Mouse (Mus musculus) adrenal gland, adult 2 months (tissue): Measurements from ENCODE around the gene Utp20. TPM values are rescaled to one million over a fixed set of nuclear protein-coding genes. Genes with fewer than 3 reads are reported as not detected.
"Not testable (repeated sequence)": the region's sequence is repeated elsewhere in the genome, so short reads cannot be mapped to it uniquely, and the experiment has no call there.

ENCODE experiments used
- DNase-seq: peaks from one replicate; pipeline ENCODE4 v3.0.0; 2021
- long read RNA-seq: library from polyadenylated mRNA; stranded (forward); transcript quantifications from one replicate; pipeline ENCODE4 v2.0.0, GENCODE M21; 2021
- polyA plus RNA-seq: library from polyadenylated mRNA; depleted of rRNA; stranded (reverse); fragments of >200 nt; gene quantifications from 2 replicates; pipeline ENCODE4 v1.2.3, GENCODE M21; 2012; rRNA removed
- total RNA-seq, 2 experiments: library from RNA; stranded (reverse); gene quantifications; 2 replicates each; pipeline ENCODE4 v1.2.3; 2021

Utp20 gene
- total RNA-seq (10 to 100 TPM; 18.5 to 26.3 TPM), polyA plus RNA-seq (1.8 and 2.9 TPM in 2 replicates)
- long read RNA-seq, partial matches to known transcripts: 3 of 3 reads
- long read RNA-seq, other reads (novel, unspliced or antisense): 0 of 3 reads

DNA sequence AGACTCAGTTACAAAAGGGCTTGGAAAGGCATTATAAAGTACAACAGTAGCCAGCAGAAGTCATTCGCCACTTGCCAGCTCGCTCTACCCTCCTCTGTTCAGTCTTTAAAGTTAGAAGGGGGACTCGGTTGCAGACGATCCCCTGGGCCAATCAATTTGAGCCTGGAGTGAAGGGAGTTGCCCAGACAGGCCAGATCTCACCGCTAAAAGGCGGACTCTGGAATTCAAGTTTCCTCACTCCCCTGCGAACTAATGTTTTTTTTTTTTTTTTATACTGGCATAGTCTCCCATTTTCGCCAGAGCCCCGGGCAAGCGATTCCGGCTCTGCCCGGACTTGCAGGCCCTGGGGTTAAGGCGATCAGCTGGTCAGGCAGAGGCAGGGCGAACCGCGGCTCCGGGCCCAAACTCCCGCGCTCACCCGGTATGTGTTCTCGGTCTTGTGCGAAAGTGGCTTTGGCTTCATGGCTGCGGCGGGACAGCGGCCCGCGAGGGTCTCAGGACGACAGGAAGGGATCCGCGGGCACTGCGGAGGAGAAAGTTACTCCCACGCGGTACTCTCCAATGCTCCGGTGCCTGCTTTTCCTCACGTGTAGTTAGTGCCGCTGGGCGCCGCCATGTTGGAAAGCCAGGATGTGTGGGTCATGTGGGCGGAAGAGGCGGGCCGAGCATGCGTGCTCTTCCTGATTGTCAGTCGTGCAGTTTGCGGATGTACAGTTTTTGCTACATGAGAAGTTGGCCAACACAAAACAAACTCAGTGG, at the start of gene Utp20:
TSS of gene Utp20 (minus strand) at position 617 of the 759 bp plus-strand sequence.
- peak; percentile 87 for DNase-seq

DNA sequence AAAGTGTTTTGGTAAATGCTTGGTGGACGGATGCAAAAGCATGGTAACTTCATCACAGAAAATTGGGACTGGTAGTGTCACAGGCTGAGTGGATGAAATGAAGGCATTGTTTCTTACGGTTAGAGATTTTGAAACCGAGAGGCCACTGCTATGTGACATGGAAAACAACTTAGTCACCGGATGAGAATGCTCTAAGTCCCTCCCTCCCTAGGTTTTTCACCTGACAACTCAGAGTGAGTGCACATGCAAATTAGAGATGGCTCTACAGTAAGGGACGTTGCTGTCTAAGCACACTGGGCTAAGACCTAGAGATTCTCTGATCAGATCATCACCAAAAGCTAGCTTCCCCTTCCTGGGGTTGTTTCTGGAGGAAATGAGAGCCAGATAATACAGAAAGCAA, 48.3 kb upstream of the Utp20 start:
- DNase-seq: no peak

DNA sequence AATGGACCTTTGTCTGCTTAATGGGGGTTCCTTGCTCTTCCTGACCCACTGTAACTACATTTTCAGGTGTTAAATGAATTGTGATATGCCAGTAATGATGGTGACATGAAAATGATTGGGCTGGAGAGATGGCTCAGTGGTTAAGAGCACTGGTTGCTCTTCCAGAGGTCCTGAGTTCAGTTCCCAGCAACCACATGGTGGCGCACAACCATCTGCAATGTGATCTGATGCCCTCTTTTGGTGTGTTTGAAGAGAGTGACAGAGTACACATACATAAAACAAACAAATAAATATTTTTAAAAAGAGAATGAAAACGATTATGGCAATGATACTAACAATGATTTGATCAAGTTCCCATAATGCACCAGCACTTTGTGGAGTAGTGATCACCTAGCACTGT, 39.4 kb upstream of the Utp20 start:
- DNase-seq: peak; percentile 23

DNA sequence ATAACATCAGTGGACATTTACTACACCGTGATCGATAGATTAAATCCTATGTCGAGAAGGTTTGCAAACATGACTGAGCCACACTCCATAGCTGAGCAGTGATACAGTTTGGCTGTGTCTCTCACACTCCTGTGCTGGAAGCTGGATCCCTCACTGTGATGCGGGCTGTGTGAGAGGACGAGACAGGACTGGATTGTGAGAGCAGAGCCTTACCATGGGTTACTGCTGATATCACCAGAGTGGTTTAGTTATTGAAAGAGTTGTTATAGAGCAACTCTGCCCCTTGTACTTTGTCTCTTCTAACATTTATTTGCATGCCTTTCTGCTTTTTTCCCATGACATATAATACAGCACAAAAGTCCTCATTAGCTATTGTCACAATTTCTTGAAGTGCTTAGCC, 35.7 kb upstream of the Utp20 start:
- DNase-seq: no peak

DNA sequence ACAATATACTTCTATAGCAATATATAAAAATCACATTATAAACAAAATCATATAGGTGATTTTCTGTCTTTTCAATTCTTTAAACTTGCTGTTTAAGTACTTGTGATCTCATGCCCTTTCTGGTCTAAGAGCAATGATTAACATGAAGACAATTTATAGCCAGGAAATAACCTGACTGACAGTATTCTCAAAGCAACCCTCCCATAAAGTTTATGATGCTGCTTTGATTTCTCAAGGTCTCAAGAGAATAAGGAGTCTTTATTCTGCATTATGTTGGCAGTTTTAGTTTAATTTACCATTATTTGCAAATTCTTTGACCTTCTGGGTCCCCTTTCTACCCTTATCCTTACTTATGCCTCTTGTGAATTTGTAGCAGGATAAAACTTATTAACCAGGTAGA, 34.8 kb upstream of the Utp20 start:
- no peak for DNase-seq

DNA sequence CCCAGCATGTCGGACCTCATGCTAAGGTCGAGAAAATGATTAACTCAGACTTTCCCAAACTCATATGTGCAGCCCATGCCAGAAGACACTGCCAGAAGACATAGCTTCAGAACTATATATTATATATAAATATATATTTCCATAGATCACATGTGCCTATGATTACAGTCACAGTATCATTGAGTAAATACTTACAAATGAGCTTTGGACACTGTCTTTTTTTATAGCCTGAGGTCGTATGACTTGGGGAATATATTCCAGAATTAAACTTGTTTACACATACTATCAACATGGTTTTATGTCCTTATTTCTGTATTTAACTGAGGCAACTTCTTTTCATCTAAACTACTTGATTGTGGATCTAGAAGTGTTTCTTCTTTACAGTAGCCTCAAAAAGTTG, 34.3 kb upstream of the Utp20 start:
- no peak for DNase-seq

DNA sequence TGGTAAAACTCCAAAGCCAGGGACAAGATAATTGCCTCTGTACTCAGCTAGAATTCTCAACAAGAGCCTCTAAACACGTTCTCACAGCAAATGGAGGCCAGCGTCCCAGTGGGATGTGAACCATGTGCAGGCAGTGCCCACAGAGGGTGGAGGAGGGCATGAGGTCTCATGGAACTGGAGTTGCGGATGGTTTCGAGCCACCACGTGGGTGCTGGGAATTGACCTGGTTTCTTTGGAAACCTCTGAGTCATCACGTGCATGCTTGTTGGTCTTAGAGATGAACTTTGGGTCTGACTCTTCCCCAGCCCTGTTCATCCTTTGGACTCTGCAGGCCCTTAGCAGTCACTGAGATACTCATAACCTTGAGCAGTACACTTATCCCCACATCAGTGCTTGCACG, 26.7 kb upstream of the Utp20 start:
- no peak for DNase-seq

DNA sequence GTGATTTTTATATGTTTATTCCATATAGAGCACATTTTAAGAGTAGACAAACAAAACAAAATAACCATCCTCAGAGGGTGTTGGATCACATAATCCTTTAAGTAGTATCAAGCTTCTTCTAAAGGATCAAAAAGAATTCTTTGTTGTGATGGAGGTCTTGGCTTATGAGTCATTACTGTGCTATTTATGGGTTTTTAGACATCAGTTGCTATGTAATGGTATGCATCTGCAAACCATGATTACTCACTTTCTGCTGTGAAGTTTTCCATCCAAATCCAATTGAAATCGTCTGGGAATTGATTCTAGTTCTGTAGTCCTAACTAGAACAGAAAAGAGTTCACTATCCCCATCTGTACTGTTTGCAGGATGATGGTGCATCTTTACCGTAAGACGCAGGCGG, 23.4 kb upstream of the Utp20 start:
- no peak for DNase-seq

DNA sequence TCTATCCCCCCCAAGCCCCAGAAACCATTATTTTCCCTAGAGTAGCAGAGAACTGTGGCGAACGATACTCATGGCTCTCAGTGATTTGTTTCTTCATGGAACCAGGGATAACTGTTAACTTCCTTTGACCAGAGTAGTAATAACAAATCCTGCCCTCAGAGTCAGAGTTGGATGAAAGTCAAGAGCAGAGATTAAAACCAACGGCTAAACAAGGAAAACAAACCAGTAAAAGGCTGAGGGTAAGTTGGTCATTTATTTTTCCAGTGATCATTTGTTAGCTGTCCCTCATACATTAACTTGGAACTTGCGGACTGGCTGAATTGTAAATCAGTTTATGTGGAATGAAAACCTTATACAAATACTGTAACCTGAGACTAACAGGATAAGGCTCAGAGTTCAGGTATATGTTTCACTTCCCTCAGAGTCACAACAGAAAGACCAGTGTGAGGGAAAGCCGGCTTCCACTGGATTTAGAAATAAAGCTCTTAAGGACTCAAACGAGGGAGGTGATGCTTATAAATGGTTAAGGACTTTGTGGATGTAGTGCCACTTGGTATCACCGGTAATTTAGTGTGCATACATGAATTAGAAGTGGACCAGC, 22.4 kb upstream of the Utp20 start:
- no peak for DNase-seq

DNA sequence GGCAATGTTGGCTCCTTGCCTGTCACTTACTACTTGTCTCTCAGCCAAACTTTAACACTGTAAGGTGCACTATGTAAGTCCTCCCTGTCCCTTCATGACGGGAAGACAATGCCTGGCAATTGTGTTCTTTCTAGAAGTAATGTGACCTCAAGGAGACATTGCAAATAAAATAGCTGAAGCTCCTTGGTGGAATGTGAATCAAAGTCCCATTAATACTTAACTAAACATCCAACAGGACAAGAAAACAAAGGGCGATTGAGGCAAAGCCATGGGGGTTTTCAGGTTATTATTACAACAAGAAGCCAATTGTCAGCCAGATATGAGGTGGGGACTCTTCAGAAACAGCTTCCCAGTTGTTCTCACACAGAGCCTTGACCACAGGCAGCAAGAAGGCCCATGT, 7.6 kb upstream of the Utp20 start:
- no peak for DNase-seq

DNA sequence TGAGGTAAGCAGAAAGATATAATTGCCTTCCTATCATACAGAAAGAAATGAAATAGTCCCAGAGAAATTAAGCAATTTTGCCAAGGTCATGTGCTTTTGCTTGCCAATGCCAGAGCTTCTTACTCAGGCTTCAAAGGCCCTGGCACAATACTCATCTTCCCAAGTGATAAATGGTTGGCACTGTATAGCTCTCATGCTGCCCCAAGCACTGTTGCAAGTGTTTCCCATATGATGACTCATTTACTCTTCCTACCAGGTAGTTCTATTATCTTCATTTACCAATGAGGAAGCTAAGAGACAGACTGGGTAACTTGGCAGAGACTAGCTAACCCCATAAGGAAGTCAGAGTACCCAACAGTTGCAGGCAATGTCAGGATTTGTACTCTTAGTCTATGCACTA, 1.8 kb upstream of the Utp20 start:
- DNase-seq: peak; percentile 66

DNA sequence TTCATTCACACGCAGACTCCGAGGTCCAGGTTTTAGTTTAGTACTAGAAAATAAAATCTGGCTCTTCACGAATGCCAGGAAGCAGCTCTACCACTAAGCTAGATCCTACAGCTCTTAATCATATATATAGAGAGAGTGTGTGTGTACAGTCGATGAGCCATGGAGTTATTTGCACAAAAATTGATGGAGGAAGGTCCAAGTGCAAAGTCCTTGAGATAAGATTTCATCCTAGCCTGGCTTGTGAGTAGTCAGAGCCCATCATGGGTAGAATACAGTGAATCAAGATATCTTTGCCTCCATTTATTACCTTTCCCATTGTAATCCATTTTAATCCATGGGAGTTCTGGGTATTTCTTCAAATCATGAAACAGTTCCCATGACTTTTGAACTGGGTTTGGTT, 992 bp upstream of the Utp20 start:
- DNase-seq: no peak

DNA sequence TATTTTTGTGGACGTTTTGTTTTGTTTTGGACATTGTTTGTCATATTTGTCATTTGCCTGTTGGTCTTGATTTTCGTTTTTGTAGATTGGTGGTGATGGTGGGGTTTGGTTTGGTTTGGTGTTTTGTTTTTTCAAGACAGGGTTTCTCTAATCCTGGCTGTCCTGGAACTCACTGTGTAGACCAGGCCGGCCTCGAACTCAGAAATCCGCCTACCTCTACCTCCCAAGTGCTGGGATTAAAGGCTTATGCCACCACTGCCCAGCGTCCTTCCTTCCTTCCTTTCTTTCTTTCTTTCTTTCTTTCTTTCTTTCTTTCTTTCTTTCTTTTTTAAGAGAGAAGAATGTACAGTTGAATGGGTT, 323 bp upstream of the Utp20 start:
- DNase-seq: not testable (repeated sequence)

DNA sequence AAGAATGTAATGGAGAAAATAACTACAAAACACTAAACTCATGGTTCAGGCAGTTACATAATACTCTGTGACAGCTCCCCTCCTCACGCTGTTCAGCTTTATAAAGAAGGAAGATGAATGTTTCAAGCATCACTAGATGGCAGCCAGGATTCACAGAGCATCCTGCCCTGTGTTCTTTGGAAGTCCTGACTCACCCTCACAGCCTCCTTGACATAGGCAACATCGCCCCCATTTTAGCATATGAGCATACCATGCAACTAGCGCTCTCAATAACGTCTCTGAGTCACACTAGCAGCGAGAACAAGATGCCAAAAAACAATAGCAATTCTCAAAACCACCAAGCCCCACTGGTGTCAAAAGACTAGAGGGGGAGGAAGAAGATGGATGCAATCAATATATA, 9.3 kb downstream of the Utp20 start:
- DNase-seq: no peak

DNA sequence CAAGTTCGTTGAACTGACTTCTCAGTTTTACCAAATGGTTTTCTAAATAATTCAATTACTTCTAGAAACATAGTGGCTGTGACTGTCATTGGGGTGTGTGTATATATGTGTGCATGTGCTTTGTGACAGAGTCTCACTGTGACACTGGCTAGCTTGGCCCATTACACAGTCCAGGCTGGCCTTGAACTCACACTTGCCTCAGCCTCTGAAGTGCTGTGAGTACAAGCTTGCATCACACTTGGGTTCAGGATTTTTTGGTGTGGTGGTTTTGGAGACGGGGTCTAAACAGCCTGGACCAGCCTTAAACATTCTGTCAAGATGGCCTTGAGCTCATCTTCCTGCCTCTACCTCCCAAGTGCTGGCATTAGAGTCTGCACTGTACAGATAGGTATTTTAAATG, 11.3 kb downstream of the Utp20 start:
- peak; percentile 38 for DNase-seq

DNA sequence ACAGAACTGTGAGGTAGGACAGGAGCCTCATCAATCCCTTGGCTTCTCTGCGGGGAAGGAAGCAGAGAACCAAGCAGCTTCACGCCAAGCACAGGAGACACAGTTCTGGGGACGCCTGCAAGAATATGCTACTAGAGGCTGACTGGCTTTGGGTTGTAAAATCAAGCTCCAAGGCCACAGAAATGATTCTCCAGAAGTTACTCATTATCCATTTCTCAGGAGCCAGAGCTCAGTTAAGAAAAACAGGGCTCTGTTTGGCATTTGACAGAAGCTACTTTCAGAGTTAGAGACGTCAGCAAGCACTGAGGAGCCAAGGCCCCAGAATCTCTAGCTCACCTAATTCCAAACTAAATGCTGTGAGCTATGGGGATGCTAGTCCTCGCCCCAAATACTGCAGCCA, 14.9 kb downstream of the Utp20 start:
- DNase-seq: peak; percentile 16

DNA sequence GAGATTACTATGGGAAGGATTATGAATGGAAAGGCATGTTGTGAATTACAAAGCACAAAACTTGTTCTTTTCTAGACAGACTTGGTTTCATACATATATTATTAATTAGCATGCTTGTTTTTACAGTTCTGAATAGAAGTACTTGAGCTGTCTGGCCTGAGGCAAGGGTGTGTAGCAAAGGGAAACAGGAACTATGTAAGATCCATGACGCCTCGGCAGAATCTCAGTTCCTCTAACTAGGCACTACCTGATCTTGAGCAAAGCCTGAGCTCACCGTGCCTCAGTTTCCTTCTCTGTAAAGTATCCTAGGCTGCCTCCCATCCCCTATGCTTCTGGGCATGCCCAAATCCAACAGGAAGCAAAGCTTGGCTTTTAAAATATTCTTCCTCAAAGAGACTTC, 24.4 kb downstream of the Utp20 start:
- no peak for DNase-seq

DNA sequence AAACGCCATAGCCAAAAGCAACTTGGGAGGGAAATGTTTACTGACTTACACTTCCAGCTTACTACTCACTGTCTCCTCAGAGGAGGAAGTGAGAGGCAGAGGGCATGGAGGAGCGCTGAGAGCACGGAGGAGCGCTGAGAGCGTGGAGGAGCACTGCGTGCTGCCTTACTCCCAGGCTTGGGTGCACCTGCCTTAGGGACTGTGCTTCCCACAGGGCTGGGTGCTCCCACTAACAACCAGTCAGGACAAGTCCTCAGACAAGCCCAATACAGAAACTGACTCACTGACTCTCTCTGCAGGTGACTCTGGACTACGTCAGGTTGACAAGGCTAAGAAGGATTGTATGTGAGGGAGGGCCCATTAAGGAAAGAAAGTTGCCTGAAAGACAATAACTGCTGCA, 27.2 kb downstream of the Utp20 start:
- no peak for DNase-seq

DNA sequence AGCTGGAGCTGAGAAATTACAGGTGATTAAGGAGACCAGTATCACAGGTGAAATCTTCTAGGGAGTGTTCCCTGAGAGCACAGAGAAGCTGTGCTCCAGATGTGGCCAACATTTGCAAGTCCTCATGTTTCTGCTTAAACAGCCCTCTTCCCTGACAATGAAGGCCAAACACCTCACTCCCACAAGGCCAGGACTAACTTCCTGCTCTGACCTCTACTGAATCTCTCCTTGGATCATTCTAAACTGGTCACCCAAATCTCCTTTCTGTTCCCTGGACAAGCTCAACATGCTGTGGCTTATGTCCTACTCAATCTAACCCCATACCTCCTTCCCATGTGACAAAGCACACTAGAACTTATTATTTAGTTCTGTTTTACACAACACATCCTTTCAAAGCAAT, 29.2 kb downstream of the Utp20 start:
- peak; percentile 30 for DNase-seq

DNA sequence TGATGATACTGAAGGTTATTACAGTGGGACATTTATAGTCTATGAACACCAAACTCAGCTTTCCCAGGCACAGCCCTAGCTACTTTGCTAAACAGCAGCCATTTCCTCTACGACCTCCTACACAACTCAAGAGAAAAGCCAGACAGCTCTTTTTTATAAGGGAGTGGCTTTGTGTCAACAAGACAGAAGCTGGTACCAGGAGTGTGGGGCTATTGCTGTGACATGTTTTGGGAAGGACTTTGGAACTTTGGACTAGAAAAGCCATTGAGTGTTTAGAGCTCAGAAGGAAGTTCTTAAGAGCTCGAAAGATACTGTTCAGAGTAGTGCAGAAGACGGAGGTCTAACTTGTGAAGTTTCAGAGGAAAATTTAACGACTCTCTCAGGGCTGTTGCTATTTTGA, 29.7 kb downstream of the Utp20 start:
- no peak for DNase-seq

DNA sequence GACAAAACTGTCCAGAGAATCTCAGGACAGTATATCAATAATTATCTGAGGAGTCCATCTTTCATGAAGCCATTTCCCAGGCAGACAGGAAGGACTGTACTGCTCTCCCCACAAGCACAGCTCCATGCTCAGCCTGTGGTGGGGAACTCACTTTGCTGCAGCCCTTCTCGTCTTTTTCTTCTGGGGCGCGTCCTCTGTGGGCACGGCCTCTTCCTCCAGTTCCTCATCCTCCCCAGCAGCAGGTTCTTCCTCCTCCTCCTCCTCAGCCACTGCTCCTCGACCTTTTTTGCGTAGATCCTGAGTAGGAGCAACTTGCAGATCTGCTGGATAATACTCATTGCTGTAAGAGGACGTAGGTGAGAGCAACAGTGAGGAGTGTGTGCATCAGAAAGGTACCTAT, 31.4 kb downstream of the Utp20 start:
- DNase-seq: no peak

DNA sequence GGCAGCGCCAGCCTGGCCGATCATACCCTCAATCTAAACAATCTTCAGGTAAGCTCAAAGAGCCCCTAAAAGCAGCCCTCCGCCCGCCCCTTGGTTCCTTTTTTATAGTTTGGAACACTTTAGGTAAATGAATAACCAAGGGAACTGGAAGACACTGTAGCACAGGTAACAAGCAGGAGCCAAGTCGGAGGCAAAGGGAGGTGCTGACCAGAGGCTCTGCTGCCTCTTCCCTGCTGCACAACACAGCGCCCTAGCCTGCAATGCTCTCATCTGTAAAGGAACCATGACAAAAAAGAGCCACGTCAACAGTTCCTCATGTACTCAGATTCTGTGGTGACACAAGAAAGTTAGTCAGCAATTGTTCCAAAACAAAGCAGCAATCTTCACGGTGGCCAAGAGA, 32.0 kb downstream of the Utp20 start:
- no peak for DNase-seq

DNA sequence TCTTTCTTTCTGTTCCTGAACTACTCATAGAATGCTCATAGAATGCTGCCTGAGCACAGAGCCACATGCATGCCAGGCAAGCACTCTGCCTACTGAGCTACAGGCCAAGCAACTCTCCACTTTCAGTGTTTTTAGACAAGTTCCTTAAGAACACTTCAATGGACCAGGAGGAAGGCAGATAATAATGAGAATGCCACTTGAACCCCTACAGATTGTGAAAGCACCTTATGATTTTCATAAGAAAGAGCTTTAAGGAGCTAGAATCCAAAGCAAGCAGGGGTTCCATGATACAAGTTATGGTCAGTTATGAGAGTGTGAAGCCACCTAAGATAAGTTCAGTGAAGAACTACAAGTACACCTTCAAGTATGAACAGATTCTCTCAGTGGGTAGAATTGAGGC, 32.9 kb downstream of the Utp20 start:
- no peak for DNase-seq

DNA sequence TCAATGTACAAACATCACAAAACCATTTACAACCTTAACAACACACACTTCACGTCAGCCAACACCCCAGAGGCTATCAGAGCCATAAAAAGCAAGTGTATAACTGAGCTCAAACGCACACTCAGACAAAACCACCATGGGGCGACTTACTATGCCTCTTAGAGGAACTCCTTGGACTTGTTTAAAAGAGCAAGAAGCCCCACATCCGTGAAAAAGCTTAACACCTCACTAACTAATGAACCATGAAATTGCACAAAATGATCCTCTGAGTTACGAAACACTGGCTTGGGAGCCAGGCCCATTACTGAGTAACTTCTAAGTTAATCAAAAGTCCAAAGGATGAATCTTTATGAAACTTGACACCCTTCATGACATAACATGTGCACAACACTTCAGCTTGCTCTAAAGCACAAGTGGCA, 42.1 kb downstream of the Utp20 start:
- DNase-seq: no peak
